Mouse (Mus musculus): ENCODE results near the gene Hoxa3. TPM values are rescaled to one million over a fixed set of nuclear protein-coding genes. Genes with fewer than 3 reads are reported as not detected.

Gene Hoxa3
- polyA plus RNA-seq, 1 experiment from 2014 or later: 6.6 TPM

GRCm38 (mm10) chr6:52177061-52177735 lies 35.9 kb downstream of the Hoxa3 start, which contains the start of gene 5730596B20Rik:
5730596B20Rik (plus strand) TSS chr6:52177498.
- peaks cover 17% of the 10 kb centered on the region for H3K4me1 ChIP-seq (replicated peaks; ENCODE audit: control insufficient read depth, insufficient read depth, low read length)
- H3K4me2 ChIP-seq (ENCODE audit: low read depth, low read length): peak within 1 kb of the TSS; percentile 57
- H3K36me3 ChIP-seq (ENCODE audit: control insufficient read depth, insufficient read depth, low read length): no peaks in the 10 kb centered on the region
- peak within 1 kb of the TSS; percentile 97 for H3K27ac ChIP-seq (ENCODE audit: low read length)
- peak within 1 kb of the TSS; percentile 65 for H3K4me3 ChIP-seq (ENCODE audit: low read length)
- peaks cover 36% of the 10 kb centered on the region for H3K27me3 ChIP-seq (ENCODE audit: control insufficient read depth, insufficient read depth, low read depth, low read length)
- ATAC-seq (ENCODE audit: low read depth): no peak
- H3K9me3 ChIP-seq (ENCODE audit: control insufficient read depth, low read length): no peaks in the 10 kb centered on the region
- 1% methylated on average over 36 of the region's 36 CpGs for WGBS
- H3K9ac ChIP-seq (ENCODE audit: low read length): peak within 1 kb of the TSS; percentile 75

- Histone ChIP-seq H3K4me2 (ENCODE audit: low read depth, low read length) (peak overlapping the region; percentile 57), H3K27ac (ENCODE audit: low read length) (peak overlapping the region; percentile 97), H3K9me3 (ENCODE audit: control insufficient read depth, low read length) (no peaks in the 10 kb centered on the region), H3K36me3 (ENCODE audit: control insufficient read depth, insufficient read depth, low read length) (no peaks in the 10 kb centered on the region), H3K27me3 (ENCODE audit: control insufficient read depth, insufficient read depth, low read depth, low read length) (peaks cover 39% of the 10 kb centered on the region), H3K9ac (ENCODE audit: low read length) (peak overlapping the region; percentile 75), H3K4me1 (replicated peaks; ENCODE audit: control insufficient read depth, insufficient read depth, low read length) (peaks cover 20% of the 10 kb centered on the region), H3K4me3 (ENCODE audit: low read length) (peak overlapping the region; percentile 65)
- ATAC-seq (ENCODE audit: low read depth): no peak
- under 1% methylated on average over 6 of the region's 6 CpGs for WGBS
Observed at GRCm38 (mm10) chr6:52176391-52176790, 36.7 kb downstream of the Hoxa3 start.

- Histone ChIP-seq H3K4me3 (ENCODE audit: low read length) (peak overlapping the region; percentile 65), H3K36me3 (ENCODE audit: control insufficient read depth, insufficient read depth, low read length) (no peaks in the 10 kb centered on the region), H3K9ac (ENCODE audit: low read length) (peak overlapping the region; percentile 75), H3K9me3 (ENCODE audit: control insufficient read depth, low read length) (no peaks in the 10 kb centered on the region), H3K4me1 (replicated peaks; ENCODE audit: control insufficient read depth, insufficient read depth, low read length) (peaks cover 18% of the 10 kb centered on the region), H3K4me2 (ENCODE audit: low read depth, low read length) (peak overlapping the region; percentile 57), H3K27me3 (ENCODE audit: control insufficient read depth, insufficient read depth, low read depth, low read length) (peaks cover 38% of the 10 kb centered on the region), H3K27ac (ENCODE audit: low read length) (peak overlapping the region; percentile 97)
- ATAC-seq (ENCODE audit: low read depth): peak; percentile 58
- 0% methylated on average over 22 of the region's 35 CpGs for whole genome bisulfite sequencing
Observed at GRCm38 (mm10) chr6:52175864-52176263, 37.3 kb downstream of the Hoxa3 start.

GRCm38 (mm10) chr6:52174968-52175751 lies 38.0 kb downstream of the Hoxa3 start:
- peaks cover 18% of the 10 kb centered on the region for H3K4me1 ChIP-seq (replicated peaks; ENCODE audit: control insufficient read depth, insufficient read depth, low read length)
- H3K27ac ChIP-seq (ENCODE audit: low read length): peak overlapping the region; percentile 97
- H3K27me3 ChIP-seq (ENCODE audit: control insufficient read depth, insufficient read depth, low read depth, low read length): peaks cover 38% of the 10 kb centered on the region

GRCm38 (mm10) chr6:52173648-52174047 lies 39.5 kb downstream of the Hoxa3 start:
- H3K4me3 ChIP-seq (ENCODE audit: low read length): peak overlapping the region; percentile 48
- peak overlapping the region; percentile 69 for H3K9ac ChIP-seq (ENCODE audit: low read length)
- H3K27ac ChIP-seq (ENCODE audit: low read length): peak overlapping the region; percentile 90
- peaks cover 39% of the 10 kb centered on the region for H3K27me3 ChIP-seq (ENCODE audit: control insufficient read depth, insufficient read depth, low read depth, low read length)
- WGBS: 6% methylated on average over 4 of the region's 4 CpGs
- H3K4me2 ChIP-seq (ENCODE audit: low read depth, low read length): peak overlapping the region; percentile 66
- peaks cover 22% of the 10 kb centered on the region for H3K4me1 ChIP-seq (replicated peaks; ENCODE audit: control insufficient read depth, insufficient read depth, low read length)
- ATAC-seq (ENCODE audit: low read depth): no peak
- no peaks in the 10 kb centered on the region for H3K36me3 ChIP-seq (ENCODE audit: control insufficient read depth, insufficient read depth, low read length)
- no peaks in the 10 kb centered on the region for H3K9me3 ChIP-seq (ENCODE audit: control insufficient read depth, low read length)

More at GRCm38 (mm10) chr6:52174968-52175751, 38.0 kb downstream of the Hoxa3 start:
- Histone ChIP-seq H3K36me3 (ENCODE audit: control insufficient read depth, insufficient read depth, low read length) (no peaks in the 10 kb centered on the region), H3K9me3 (ENCODE audit: control insufficient read depth, low read length) (no peaks in the 10 kb centered on the region), H3K4me3 (ENCODE audit: low read length) (peak overlapping the region; percentile 65), H3K9ac (ENCODE audit: low read length) (peak overlapping the region; percentile 75), H3K4me2 (ENCODE audit: low read depth, low read length) (peak overlapping the region; percentile 57)
- peak; percentile 39 for ATAC-seq (ENCODE audit: low read depth)
- 1% methylated on average over 41 of the region's 41 CpGs for WGBS

GRCm38 (mm10) chr6:52172501-52172900 lies 40.6 kb downstream of the Hoxa3 start:
- H3K9me3 ChIP-seq (ENCODE audit: control insufficient read depth, low read length): no peaks in the 10 kb centered on the region
- peaks cover 39% of the 10 kb centered on the region for H3K27me3 ChIP-seq (ENCODE audit: control insufficient read depth, insufficient read depth, low read depth, low read length)
- peak; percentile 79 for ATAC-seq (ENCODE audit: low read depth)
- under 1% methylated on average over 35 of the region's 35 CpGs for WGBS
- H3K4me1 ChIP-seq (replicated peaks; ENCODE audit: control insufficient read depth, insufficient read depth, low read length): peaks cover 22% of the 10 kb centered on the region
- H3K9ac ChIP-seq (ENCODE audit: low read length): peak overlapping the region; percentile 69
- H3K36me3 ChIP-seq (ENCODE audit: control insufficient read depth, insufficient read depth, low read length): no peaks in the 10 kb centered on the region
- H3K4me2 ChIP-seq (ENCODE audit: low read depth, low read length): peak overlapping the region; percentile 66
- peak overlapping the region; percentile 90 for H3K27ac ChIP-seq (ENCODE audit: low read length)
- peak overlapping the region; percentile 48 for H3K4me3 ChIP-seq (ENCODE audit: low read length)

GRCm38 (mm10) chr6:52171938-52172337 lies 41.2 kb downstream of the Hoxa3 start:
- H3K4me2 ChIP-seq (ENCODE audit: low read depth, low read length): peak overlapping the region; percentile 66
- no peaks in the 10 kb centered on the region for H3K36me3 ChIP-seq (ENCODE audit: control insufficient read depth, insufficient read depth, low read length)
- H3K9ac ChIP-seq (ENCODE audit: low read length): peak overlapping the region; percentile 65
- peak overlapping the region; percentile 90 for H3K27ac ChIP-seq (ENCODE audit: low read length)
- peaks cover 22% of the 10 kb centered on the region for H3K4me1 ChIP-seq (replicated peaks; ENCODE audit: control insufficient read depth, insufficient read depth, low read length)
- H3K9me3 ChIP-seq (ENCODE audit: control insufficient read depth, low read length): no peaks in the 10 kb centered on the region
- no peak for ATAC-seq (ENCODE audit: low read depth)
- peak overlapping the region; percentile 48 for H3K4me3 ChIP-seq (ENCODE audit: low read length)
- 15% methylated on average over 6 of the region's 7 CpGs for WGBS
- H3K27me3 ChIP-seq (ENCODE audit: control insufficient read depth, insufficient read depth, low read depth, low read length): peaks cover 39% of the 10 kb centered on the region

GRCm38 (mm10) chr6:52171331-52171730 lies 41.8 kb downstream of the Hoxa3 start:
- Histone ChIP-seq H3K9ac (ENCODE audit: low read length) (peak overlapping the region; percentile 65), H3K4me3 (ENCODE audit: low read length) (no peak overlapping the region), H3K27me3 (ENCODE audit: control insufficient read depth, insufficient read depth, low read depth, low read length) (peaks cover 43% of the 10 kb centered on the region), H3K9me3 (ENCODE audit: control insufficient read depth, low read length) (no peaks in the 10 kb centered on the region), H3K36me3 (ENCODE audit: control insufficient read depth, insufficient read depth, low read length) (no peaks in the 10 kb centered on the region), H3K27ac (ENCODE audit: low read length) (peak overlapping the region; percentile 90), H3K4me2 (ENCODE audit: low read depth, low read length) (peak overlapping the region; percentile 66; the same call in 1 of the 2 replicates), H3K4me1 (replicated peaks; ENCODE audit: control insufficient read depth, insufficient read depth, low read length) (peaks cover 25% of the 10 kb centered on the region)
- 7% methylated on average over 4 of the region's 4 CpGs for WGBS
- ATAC-seq (ENCODE audit: low read depth): no peak

- H3K4me2 ChIP-seq (ENCODE audit: low read depth, low read length): peak overlapping the region; percentile 65
- no peaks in the 10 kb centered on the region for H3K36me3 ChIP-seq (ENCODE audit: control insufficient read depth, insufficient read depth, low read length)
- ATAC-seq (ENCODE audit: low read depth): no peak
- H3K4me1 ChIP-seq (replicated peaks; ENCODE audit: control insufficient read depth, insufficient read depth, low read length): peaks cover 25% of the 10 kb centered on the region
- H3K27ac ChIP-seq (ENCODE audit: low read length): peak overlapping the region; percentile 90
- no peaks in the 10 kb centered on the region for H3K9me3 ChIP-seq (ENCODE audit: control insufficient read depth, low read length)
- peak overlapping the region; percentile 35 for H3K4me3 ChIP-seq (ENCODE audit: low read length)
- H3K27me3 ChIP-seq (ENCODE audit: control insufficient read depth, insufficient read depth, low read depth, low read length): peaks cover 44% of the 10 kb centered on the region
- H3K9ac ChIP-seq (ENCODE audit: low read length): peak overlapping the region; percentile 76
- 13% methylated on average over 5 of the region's 5 CpGs for WGBS
Observed at GRCm38 (mm10) chr6:52170898-52171223, 42.3 kb downstream of the Hoxa3 start.
